Mouse (Mus musculus) olfactory bulb, adult 2 months (tissue): ENCODE measurements around the gene Slc2a8. TPM values are rescaled to one million over a fixed set of nuclear protein-coding genes. Genes with fewer than 3 reads are reported as not detected.

Experiments used
- H3K27ac ChIP-seq: fragments of 200-500 bp; 2 replicates; pipeline ENCODE4 v1.5.1; 2012; ENCODE audit warnings: low read depth, low read length; ENCODE audit not compliant: insufficient read depth
- H3K4me1 ChIP-seq: fragments of 200-500 bp; 2 replicates; pipeline ENCODE4 v1.6.1; 2012; ENCODE audit warnings: low read length; ENCODE audit not compliant: control insufficient read depth, insufficient read depth
- H3K4me3 ChIP-seq: fragments of 200-500 bp; 2 replicates; pipeline ENCODE4 v1.5.1; 2012; ENCODE audit warnings: mild to moderate bottlenecking, low read depth, low read length, moderate library complexity; ENCODE audit not compliant: insufficient read depth
- CTCF ChIP-seq: fragments of 200-500 bp; IDR thresholded peaks from 2 replicates; pipeline ENCODE4 v1.5.1; 2012; ENCODE audit warnings: low read depth, mild to moderate bottlenecking, low read length, moderate library complexity; ENCODE audit not compliant: insufficient read depth
- POLR2A ChIP-seq: fragments of 200-500 bp; IDR thresholded peaks from 2 replicates; pipeline ENCODE4 v1.6.1; 2012; ENCODE audit warnings: mild to moderate bottlenecking, low read depth, low read length, moderate library complexity; ENCODE audit not compliant: insufficient read depth
- WGBS: fragments of 180-500 bp; shearing (Covaris S2); methylation state at CpG from one replicate; pipeline ENCODE4 v1.1.7; 2018; 5-methylcytosine and 5-hydroxymethylcytosine counted together
- polyA plus RNA-seq: library from polyadenylated mRNA; stranded (reverse); fragments of >200 nt; gene quantifications from 2 replicates; pipeline ENCODE4 v1.2.4, GENCODE M21; 2012; ENCODE audit warnings: low replicate concordance; ENCODE audit not compliant: missing spikeins, insufficient read depth, insufficient read length

The Slc2a8 gene
- polyA plus RNA-seq, 1 experiment = not detected

DNA sequence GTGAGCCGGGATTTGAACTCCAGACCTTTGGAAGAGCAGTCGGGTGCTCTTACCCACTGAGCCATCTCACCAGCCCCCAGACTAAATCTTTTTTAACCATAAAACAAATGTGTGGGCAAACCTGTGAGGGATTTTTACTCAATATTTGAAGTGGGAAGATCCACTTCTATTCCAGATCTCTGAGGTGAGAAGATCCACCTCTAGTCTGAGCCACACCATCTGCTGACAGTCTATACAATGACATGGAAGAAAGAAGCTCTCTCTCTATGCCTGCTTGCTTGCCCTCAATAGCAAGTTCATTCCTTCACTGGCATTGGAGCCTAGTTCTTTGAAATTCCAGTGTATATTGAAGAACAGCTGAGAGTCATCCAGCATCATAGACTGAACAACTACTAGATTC is 17.9 kb upstream of the Slc2a8 start:
- TF ChIP-seq CTCF (no peak), POLR2A (no peak)
- Histone ChIP-seq H3K4me3 (no peak overlapping the region), H3K4me1 (peaks cover 4% of the 10 kb centered on the region; the same call in 1 of the 2 replicates), H3K27ac (no peak overlapping the region)
- 94% methylated on average over 2 of the region's 2 CpGs for WGBS

DNA sequence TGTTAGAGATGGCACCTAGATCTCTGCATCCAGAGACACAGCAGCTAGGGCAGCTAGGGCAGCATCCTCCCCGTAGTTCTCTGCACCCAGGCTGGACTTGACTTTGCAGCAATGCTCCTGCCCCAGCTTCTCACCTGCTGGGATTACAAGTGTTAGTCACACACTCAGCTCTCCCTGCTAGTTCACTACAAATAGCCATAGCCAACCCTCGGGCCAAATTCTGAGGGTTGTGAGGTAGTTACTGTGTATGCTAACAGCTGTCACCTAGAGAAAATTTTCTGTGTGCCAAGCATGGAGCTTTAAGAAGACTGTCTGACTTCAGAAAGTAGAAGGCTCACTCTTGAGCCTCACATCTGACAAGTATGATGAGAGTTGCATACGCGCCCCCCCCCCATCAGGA is 15.9 kb upstream of the Slc2a8 start:
- Histone ChIP-seq H3K27ac (no peak overlapping the region), H3K4me1 (peaks cover 4% of the 10 kb centered on the region; the same call in 1 of the 2 replicates), H3K4me3 (no peak overlapping the region)
- WGBS = 87% methylated on average over 4 of the region's 4 CpGs
- TF ChIP-seq CTCF = no peak
- no peak for TF ChIP-seq POLR2A

DNA sequence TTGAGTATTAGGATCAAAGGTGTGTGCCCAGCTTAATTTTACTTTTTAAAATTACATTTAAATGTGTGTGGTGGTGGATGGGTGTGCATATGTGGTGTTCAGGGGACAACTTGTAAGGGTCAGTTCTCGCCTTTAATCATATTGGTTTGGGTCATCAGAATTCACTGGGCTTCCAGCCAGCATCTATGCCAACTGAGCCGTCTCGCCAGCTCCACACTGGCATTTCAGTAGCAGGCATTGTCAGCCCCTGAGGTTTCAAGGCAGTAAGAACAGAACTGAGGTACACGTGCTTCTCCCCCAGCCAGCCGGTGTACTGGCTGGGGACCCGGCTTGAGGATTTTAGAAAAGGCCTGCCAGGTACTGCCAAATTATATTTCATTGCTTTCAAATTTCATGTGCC is 15.2 kb upstream of the Slc2a8 start:
- WGBS = 42% methylated on average over 6 of the region's 6 CpGs
- no peak for TF ChIP-seq CTCF
- no peak for TF ChIP-seq POLR2A
- Histone ChIP-seq H3K27ac (no peak overlapping the region), H3K4me3 (no peak overlapping the region), H3K4me1 (no peaks in the 10 kb centered on the region)

DNA sequence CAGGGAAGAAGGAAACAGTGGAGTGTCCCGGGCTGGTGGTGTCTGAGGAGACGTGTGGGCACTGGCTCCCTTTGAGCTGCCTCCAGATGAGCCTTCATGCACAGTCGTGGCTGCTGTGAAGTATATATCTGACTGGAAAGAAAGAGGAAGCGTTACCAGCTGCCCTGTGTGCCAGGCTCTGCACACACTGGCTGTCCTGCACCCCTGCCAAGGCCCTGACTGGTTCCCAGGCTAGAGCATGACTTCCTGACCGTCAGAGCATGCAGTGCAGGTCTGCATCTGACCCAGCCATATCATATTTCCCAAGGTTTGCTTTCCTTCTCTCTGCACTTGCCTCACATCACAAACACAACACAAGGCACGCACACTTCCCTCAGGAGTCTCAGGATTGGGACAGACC is 10.2 kb upstream of the Slc2a8 start:
- no peak overlapping the region for H3K27ac ChIP-seq
- H3K4me1 ChIP-seq = no peaks in the 10 kb centered on the region
- no peak overlapping the region for H3K4me3 ChIP-seq
- 81% methylated on average over 6 of the region's 6 CpGs for WGBS
- TF ChIP-seq POLR2A (no peak), CTCF (no peak)

DNA sequence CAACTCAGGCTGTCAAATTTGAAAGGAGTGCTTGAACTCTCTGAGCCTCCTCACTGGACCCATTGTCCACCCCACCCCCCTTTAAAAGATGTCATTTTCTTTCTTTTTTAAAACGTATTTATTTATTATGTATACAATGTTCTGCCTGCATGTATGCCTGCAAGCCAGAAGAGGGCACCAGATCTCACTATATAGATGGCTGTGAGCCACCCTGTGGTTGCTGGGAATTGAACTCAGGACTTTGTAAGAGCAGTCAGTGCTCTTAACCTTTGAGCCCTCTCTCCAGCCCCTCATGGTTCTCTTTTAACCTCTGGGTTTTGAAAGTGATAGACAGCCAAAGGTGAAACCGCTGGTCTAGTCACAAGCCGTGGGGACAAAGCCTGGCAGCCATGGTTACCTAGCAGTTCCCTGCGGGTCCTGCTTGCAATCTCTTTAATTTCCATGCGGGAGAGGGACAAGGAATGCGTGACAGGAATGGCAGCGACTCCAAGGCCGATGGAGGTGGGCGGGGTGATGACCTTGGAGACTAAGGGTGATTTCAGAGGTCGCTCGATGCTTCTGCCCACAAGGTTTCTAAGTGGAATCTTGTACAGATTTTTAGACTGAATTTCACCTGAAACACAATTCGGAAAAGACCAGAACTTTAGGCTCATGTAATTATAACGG is 8.4 kb upstream of the Slc2a8 start:
- TF ChIP-seq POLR2A (no peak), CTCF (no peak)
- 68% methylated on average over 13 of the region's 13 CpGs for WGBS
- no peak overlapping the region for H3K4me3 ChIP-seq
- H3K4me1 ChIP-seq = no peaks in the 10 kb centered on the region
- no peak overlapping the region for H3K27ac ChIP-seq

DNA sequence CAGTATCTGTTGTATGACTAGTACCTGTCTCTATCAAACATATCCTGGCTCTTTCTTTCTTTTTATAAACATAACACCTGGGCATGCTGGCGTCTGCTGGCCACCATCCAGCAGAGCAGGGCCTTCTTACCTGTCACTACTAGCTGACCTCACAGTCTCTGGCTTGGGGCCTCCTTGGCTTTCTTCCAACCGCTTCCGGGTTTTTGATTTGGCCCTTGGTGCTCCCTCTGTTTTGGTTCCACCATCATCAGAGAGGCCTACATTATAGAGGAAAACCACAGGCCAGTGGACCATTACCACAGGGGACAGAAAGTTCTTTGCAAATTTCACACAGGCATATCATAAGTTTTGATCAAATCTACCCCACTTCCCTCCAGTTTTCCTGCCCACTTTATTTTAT is 7.5 kb upstream of the Slc2a8 start:
- WGBS = 77% methylated on average over 3 of the region's 3 CpGs
- Histone ChIP-seq H3K27ac (no peak overlapping the region), H3K4me1 (no peaks in the 10 kb centered on the region), H3K4me3 (no peak overlapping the region)
- TF ChIP-seq CTCF (no peak), POLR2A (no peak)

DNA sequence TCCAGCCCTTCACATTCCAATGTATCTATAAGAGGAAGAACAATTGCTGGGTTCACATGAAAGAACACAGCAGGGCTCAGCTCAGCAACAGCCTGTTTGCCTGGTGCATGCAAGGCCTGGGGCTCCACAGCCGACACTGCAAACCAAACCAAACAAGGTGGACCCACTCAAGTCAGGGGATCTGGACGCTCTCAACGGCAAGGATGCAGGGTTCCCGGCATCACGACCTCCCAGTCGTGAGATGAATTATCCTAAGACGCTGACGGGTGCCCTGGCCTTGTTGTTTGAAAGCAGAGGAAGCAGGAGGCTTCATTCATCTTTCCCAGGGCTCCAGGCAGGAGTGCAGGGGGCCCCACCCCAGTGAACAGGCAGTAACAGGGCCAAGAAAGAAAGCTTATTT is 4.0 kb upstream of the Slc2a8 start:
- Histone ChIP-seq H3K4me3 (no peak overlapping the region), H3K27ac (no peak overlapping the region), H3K4me1 (peaks cover 6% of the 10 kb centered on the region)
- 66% methylated on average over 8 of the region's 8 CpGs for WGBS
- no peak for TF ChIP-seq POLR2A
- TF ChIP-seq CTCF = no peak

DNA sequence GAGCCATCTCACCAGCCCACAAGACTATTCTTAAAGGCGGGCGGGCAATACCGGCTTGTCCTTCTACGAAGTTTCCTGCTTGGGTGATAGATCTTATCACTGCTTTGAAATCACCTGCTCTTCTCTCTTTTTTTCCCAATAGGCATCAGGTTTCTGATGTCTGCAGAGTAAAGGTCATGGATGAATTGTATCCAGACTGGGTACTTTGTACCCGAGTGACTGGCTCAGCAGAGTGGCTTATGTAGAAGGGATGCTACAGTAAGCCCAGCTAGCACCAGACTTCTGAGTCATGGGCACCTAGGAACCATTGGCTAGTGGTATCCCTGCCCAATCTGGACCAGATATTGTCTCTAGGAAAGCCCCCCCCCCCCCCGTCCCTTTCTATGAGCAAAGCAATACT is 1.7 kb upstream of the Slc2a8 start:
- H3K4me3 ChIP-seq = no peak overlapping the region
- peaks cover 12% of the 10 kb centered on the region for H3K4me1 ChIP-seq
- no peak overlapping the region for H3K27ac ChIP-seq
- WGBS = 57% methylated on average over 6 of the region's 6 CpGs
- TF ChIP-seq CTCF (no peak), POLR2A (no peak)

DNA sequence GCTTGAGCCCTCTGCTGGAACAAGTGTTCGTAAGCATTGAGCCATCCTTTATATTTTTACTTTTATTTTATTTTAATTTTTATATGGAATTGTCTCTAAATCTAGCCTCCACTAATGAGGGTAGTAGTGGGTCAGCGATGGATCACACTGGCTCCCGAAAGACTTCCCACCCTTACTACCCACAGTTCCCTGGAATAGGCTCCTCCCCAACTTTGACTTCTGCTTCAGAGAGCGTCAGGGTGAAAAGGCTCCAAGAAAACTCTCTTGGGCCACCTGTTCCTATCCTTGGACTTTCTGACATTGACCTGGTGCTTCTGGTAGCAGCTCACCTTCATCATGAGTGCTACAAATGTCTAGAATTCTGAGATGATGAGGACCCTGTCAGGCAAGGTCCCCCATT is 817 bp upstream of the Slc2a8 start:
- Histone ChIP-seq H3K27ac (no peak overlapping the region), H3K4me1 (peaks cover 12% of the 10 kb centered on the region), H3K4me3 (no peak overlapping the region)
- no peak for TF ChIP-seq CTCF
- TF ChIP-seq POLR2A = no peak
- WGBS = under 1% methylated on average over 4 of the region's 4 CpGs

DNA sequence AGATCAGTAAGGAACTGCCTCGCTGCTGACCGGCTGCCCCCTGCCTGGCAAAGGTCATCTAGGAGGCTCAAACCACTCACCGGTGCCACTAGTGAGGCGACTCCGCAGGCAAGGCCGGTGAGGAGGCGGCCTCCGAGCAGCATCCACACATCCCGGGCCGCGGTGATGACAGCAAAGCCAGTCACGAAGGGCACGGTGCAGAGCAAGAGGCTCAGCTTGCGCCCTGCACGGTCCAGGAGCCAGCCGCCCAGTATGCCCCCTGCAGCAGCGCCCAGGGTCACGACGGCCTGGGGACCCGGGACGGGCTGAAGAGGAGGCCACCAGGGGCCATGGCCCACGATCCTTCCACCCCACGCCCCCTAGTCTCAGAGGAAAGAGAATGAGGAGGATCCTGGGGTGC is 602 bp downstream of the Slc2a8 start:
- H3K4me3 ChIP-seq = peak overlapping the region; percentile 85
- WGBS = under 1% methylated on average over 23 of the region's 23 CpGs

More for the DNA sequence above, 602 bp downstream of the Slc2a8 start:
- Histone ChIP-seq H3K27ac (no peak overlapping the region), H3K4me1 (peaks cover 17% of the 10 kb centered on the region)
- TF ChIP-seq CTCF (no peak), POLR2A (no peak)
